Mouse (Mus musculus) ovary, postnatal 14 days (tissue): Measurements from ENCODE around the gene Klf11.
"Not testable (repeated sequence)": the region's sequence is repeated elsewhere in the genome, so short reads cannot be mapped to it uniquely, and the experiment has no call there.

Experiments
- DNase-seq: peaks from one replicate; pipeline ENCODE4 v3.0.0; 2022; ENCODE audit warnings: low spot score

Klf11 gene

GRCm38 (mm10) chr12:24651063-24651557 lies at the start of gene Klf11:
Gene Klf11 (plus strand): TSS chr12:24651274.
- peak; percentile 98 for DNase-seq

GRCm38 (mm10) chr12:24603266-24603665 lies 47.8 kb upstream of the Klf11 start:
- peak; percentile 63 for DNase-seq

- no peak for DNase-seq
These were observed 44.9 kb upstream of the Klf11 start for GRCm38 (mm10) chr12:24606166-24606565.

GRCm38 (mm10) chr12:24612591-24612990 lies 38.5 kb upstream of the Klf11 start:
- no peak for DNase-seq

- DNase-seq: no peak
These were observed 36.5 kb upstream of the Klf11 start for GRCm38 (mm10) chr12:24614452-24615075.

GRCm38 (mm10) chr12:24615140-24615539 lies 35.9 kb upstream of the Klf11 start:
- DNase-seq: no peak

GRCm38 (mm10) chr12:24619436-24619835 lies 31.6 kb upstream of the Klf11 start:
- DNase-seq: no peak

GRCm38 (mm10) chr12:24623486-24624251 lies 27.4 kb upstream of the Klf11 start:
- no peak for DNase-seq

- no peak for DNase-seq
These were observed 24.7 kb upstream of the Klf11 start for GRCm38 (mm10) chr12:24626401-24626800.

GRCm38 (mm10) chr12:24627215-24627614 lies 23.9 kb upstream of the Klf11 start:
- no peak for DNase-seq

GRCm38 (mm10) chr12:24630220-24630619 lies 20.9 kb upstream of the Klf11 start:
- no peak for DNase-seq

GRCm38 (mm10) chr12:24632404-24632803 lies 18.7 kb upstream of the Klf11 start:
- no peak for DNase-seq

GRCm38 (mm10) chr12:24633753-24634191 lies 17.3 kb upstream of the Klf11 start:
- no peak for DNase-seq

GRCm38 (mm10) chr12:24634212-24634611 lies 16.9 kb upstream of the Klf11 start:
- DNase-seq: no peak

GRCm38 (mm10) chr12:24634648-24635047 lies 16.4 kb upstream of the Klf11 start:
- DNase-seq: no peak

- DNase-seq: not testable (repeated sequence)
These were observed 12.3 kb upstream of the Klf11 start for GRCm38 (mm10) chr12:24638787-24639186.

- peak; percentile 62 for DNase-seq
These were observed 8.7 kb upstream of the Klf11 start for GRCm38 (mm10) chr12:24642370-24642802.

- no peak for DNase-seq
These were observed 6.9 kb upstream of the Klf11 start for GRCm38 (mm10) chr12:24644125-24644571.

- DNase-seq: no peak
These were observed 5.2 kb upstream of the Klf11 start for GRCm38 (mm10) chr12:24645901-24646300.

- no peak for DNase-seq
These were observed 3.0 kb upstream of the Klf11 start for GRCm38 (mm10) chr12:24648094-24648493.

GRCm38 (mm10) chr12:24650415-24651062 lies 535 bp upstream of the Klf11 start:
- no peak for DNase-seq

- peak; percentile 97 for DNase-seq
These were observed 718 bp downstream of the Klf11 start for GRCm38 (mm10) chr12:24651642-24652342.
